Mouse (Mus musculus) midbrain, postnatal 0 days (tissue): Measurements from ENCODE around the gene Adgrg5. TPM values are rescaled to one million over a fixed set of nuclear protein-coding genes. Genes with fewer than 3 reads are reported as not detected.

Experiments
- ATAC-seq: fragments of 200-750 bp; cut with Nextera tagmentation; 2 replicates; pipeline ENCODE4 v1.8.0; 2017; ENCODE audit warnings: moderate number of reproducible peaks, mild to moderate bottlenecking, moderate TSS enrichment, moderate library complexity; ENCODE audit not compliant: low FRiP score
- DNase-seq: peaks from one replicate; pipeline ENCODE4 v3.0.0-alpha.2; 2015; ENCODE audit warnings: low spot score
- H3K27ac ChIP-seq: fragments of 300-500 bp; sonication (generic); 2 replicates; pipeline ENCODE4 v1.5.1; 2014; ENCODE audit warnings: low read depth, mild to moderate bottlenecking, low read length, mixed read lengths
- H3K27me3 ChIP-seq: fragments of 300-500 bp; sonication (generic); 2 replicates; pipeline ENCODE4 v1.6.1; 2014; ENCODE audit warnings: low read length, control low read depth, mixed read lengths; ENCODE audit not compliant: insufficient read depth
- H3K36me3 ChIP-seq: fragments of 300-500 bp; sonication (generic); 2 replicates; pipeline ENCODE4 v1.6.1; 2014; ENCODE audit warnings: low read length, control low read depth, mixed read lengths; ENCODE audit not compliant: insufficient read depth
- H3K4me1 ChIP-seq: fragments of 300-500 bp; sonication (generic); 2 replicates; pipeline ENCODE4 v1.6.1; 2014; ENCODE audit warnings: mild to moderate bottlenecking, control low read depth, antibody characterized with exemption, low read length, mixed read lengths; ENCODE audit not compliant: insufficient read depth
- H3K4me2 ChIP-seq: fragments of 300-500 bp; sonication (generic); 2 replicates; pipeline ENCODE4 v1.6.1; 2014; ENCODE audit warnings: low read depth, mild to moderate bottlenecking, low read length, mixed read lengths; ENCODE audit not compliant: poor library complexity, severe bottlenecking
- H3K4me3 ChIP-seq: fragments of 300-500 bp; sonication (generic); 2 replicates; pipeline ENCODE4 v1.5.1; 2014; ENCODE audit warnings: low read depth, mild to moderate bottlenecking, low read length, moderate library complexity
- H3K9ac ChIP-seq: fragments of 300-500 bp; sonication (generic); replicated peaks from 2 replicates; pipeline ENCODE4 v1.6.1; 2014; ENCODE audit warnings: mild to moderate bottlenecking, low read length, moderate library complexity, mixed read lengths; ENCODE audit not compliant: poor library complexity, severe bottlenecking
- H3K9me3 ChIP-seq: fragments of 300-500 bp; sonication (generic); 2 replicates; pipeline ENCODE4 v1.6.1; 2016; ENCODE audit warnings: low read length, control low read depth
- CTCF ChIP-seq: IDR thresholded peaks from 2 replicates; pipeline ENCODE4 v1.5.1; 2016; ENCODE audit warnings: antibody characterized with exemption, mild to moderate bottlenecking
- WGBS: fragments of 180-500 bp; shearing (Covaris S2); extraction: QIAGEN DNeasy Blood & Tissue Kit; methylation state at CpG from one replicate; pipeline ENCODE4 v1.1.7; 2014; 5-methylcytosine and 5-hydroxymethylcytosine counted together
- polyA plus RNA-seq: library from polyadenylated mRNA; unstranded; fragments of >200 nt; fragmentation: Nextera tagmentation; extraction: Ambion mirVana; gene quantifications from 2 replicates; pipeline ENCODE4 v1.2.1, GENCODE M21; 2015
- total RNA-seq: library from RNA; depleted of rRNA; stranded (reverse); fragments of >200 nt; gene quantifications from 2 replicates; pipeline ENCODE4 v1.2.3, GENCODE M21; 2014

The Adgrg5 gene
- total and polyA plus RNA-seq, 2 experiments from 2014 or later, result 0.17 TPM; not detected in 1

GRCm38 (mm10) chr8:94983146-94983545, 59.7 kb downstream of the Adgrg5 start:
- no peaks in the 10 kb centered on the region for H3K9me3 ChIP-seq
- DNase-seq (no peak), ATAC-seq (no peak)
- H3K4me3 ChIP-seq, result no peak overlapping the region
- peak overlapping the region; percentile 34 for H3K27ac ChIP-seq
- H3K4me1 ChIP-seq, result peaks cover 31% of the 10 kb centered on the region
- H3K9ac ChIP-seq, result no peak overlapping the region
- no peak for TF ChIP-seq CTCF
- no peaks in the 10 kb centered on the region for H3K27me3 ChIP-seq
- no peak overlapping the region for H3K4me2 ChIP-seq
- H3K36me3 ChIP-seq, result no peaks in the 10 kb centered on the region
- WGBS, result 26% methylated on average over 5 of the region's 5 CpGs

DNA sequence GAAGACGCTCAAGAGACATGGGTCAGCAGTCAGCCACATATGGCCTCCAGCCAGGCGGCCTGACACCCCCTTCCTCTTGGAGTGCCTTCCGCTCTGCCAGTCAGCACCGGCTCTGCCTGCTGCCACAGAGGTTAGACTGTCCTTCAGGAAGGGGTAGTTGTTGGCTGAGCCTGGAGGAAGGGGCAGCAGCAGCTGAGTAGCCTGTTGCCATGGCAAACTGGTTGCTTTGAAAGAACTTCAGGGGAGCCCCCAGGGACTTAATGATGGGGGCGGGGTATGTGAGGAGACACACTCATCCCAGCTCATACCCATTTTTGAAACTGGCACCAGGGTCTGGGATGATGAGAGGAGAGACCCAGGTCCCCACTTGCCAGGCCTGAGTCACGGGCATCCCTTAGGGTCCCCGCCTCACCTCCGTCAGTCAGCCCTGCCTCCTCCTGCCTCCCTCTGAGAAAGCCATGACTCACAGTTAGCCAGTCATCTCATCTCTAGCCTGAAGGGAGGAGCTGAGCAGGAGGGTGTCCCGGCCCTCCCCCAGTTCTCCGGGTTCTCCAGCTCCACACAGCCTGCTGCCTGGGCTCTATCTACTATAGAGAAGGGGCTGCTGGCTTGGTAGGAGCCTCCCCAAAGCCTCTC, 60.5 kb downstream of the Adgrg5 start:
- TF ChIP-seq CTCF, result no peak
- DNase-seq, result peak; percentile 89
- WGBS, result 7% methylated on average over 10 of the region's 10 CpGs
- peak; percentile 80 for ATAC-seq
- Histone ChIP-seq H3K36me3 (no peaks in the 10 kb centered on the region), H3K4me3 (peak overlapping the region; percentile 12; the same call in 1 of the 2 replicates), H3K9ac (peak overlapping the region; percentile 37; the same call in 1 of the 2 replicates), H3K9me3 (no peaks in the 10 kb centered on the region), H3K4me2 (peak overlapping the region; percentile 31), H3K4me1 (peaks cover 31% of the 10 kb centered on the region), H3K27ac (peak overlapping the region; percentile 34), H3K27me3 (no peaks in the 10 kb centered on the region)

- 95% methylated on average over 6 of the region's 6 CpGs for WGBS
- Histone ChIP-seq H3K36me3 (no peaks in the 10 kb centered on the region), H3K4me3 (no peak overlapping the region)
Observed at GRCm38 (mm10) chr8:94985023-94985422, 61.5 kb downstream of the Adgrg5 start.

DNA sequence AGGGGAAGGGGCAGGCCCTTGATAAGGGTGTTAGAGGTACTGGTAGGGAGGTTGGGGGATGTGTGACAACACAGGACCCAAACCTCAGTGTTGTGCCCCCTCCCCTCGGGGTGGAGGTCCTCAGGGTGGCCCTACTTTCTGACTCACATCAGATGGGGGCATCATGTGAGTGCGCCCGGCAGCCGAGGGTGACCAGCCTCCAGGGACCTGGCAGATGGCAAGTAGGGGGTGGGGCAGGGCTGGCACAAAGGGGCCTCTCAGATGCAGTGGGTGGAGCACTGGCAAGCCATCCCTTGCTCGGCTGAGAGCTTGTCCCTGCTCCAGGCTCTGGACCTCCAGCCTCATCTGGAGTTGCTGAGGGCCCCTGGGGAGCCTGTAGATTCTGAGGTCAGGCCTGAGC, 63.2 kb downstream of the Adgrg5 start:
- Histone ChIP-seq H3K9ac (no peak overlapping the region), H3K4me3 (no peak overlapping the region), H3K9me3 (no peaks in the 10 kb centered on the region), H3K4me2 (peak overlapping the region; percentile 12), H3K27ac (peak overlapping the region; percentile 57; the same call in 1 of the 2 replicates), H3K27me3 (no peaks in the 10 kb centered on the region), H3K36me3 (no peaks in the 10 kb centered on the region), H3K4me1 (peaks cover 36% of the 10 kb centered on the region)
- TF ChIP-seq CTCF, result no peak
- WGBS, result 36% methylated on average over 5 of the region's 5 CpGs
- peak; percentile 35; the same call in 1 of the 2 replicates for ATAC-seq
- DNase-seq, result peak; percentile 75

More at GRCm38 (mm10) chr8:94985023-94985422, 61.5 kb downstream of the Adgrg5 start:
- no peak for TF ChIP-seq CTCF
- Histone ChIP-seq H3K9me3 (no peaks in the 10 kb centered on the region), H3K4me1 (peaks cover 31% of the 10 kb centered on the region), H3K4me2 (peak overlapping the region; percentile 31), H3K27ac (peak overlapping the region; percentile 34; the same call in 1 of the 2 replicates), H3K27me3 (no peaks in the 10 kb centered on the region), H3K9ac (no peak overlapping the region)
- no peak for DNase-seq
- no peak for ATAC-seq

GRCm38 (mm10) chr8:94987553-94987952, 64.1 kb downstream of the Adgrg5 start:
- Histone ChIP-seq H3K4me3 (no peak overlapping the region), H3K4me2 (no peak overlapping the region; the same call in 1 of the 2 replicates), H3K36me3 (no peaks in the 10 kb centered on the region), H3K4me1 (peaks cover 36% of the 10 kb centered on the region), H3K27ac (no peak overlapping the region), H3K27me3 (no peaks in the 10 kb centered on the region), H3K9ac (no peak overlapping the region), H3K9me3 (no peaks in the 10 kb centered on the region)
- DNase-seq (no peak), ATAC-seq (no peak)
- TF ChIP-seq CTCF, result no peak
- 70% methylated on average over 7 of the region's 7 CpGs for WGBS

DNA sequence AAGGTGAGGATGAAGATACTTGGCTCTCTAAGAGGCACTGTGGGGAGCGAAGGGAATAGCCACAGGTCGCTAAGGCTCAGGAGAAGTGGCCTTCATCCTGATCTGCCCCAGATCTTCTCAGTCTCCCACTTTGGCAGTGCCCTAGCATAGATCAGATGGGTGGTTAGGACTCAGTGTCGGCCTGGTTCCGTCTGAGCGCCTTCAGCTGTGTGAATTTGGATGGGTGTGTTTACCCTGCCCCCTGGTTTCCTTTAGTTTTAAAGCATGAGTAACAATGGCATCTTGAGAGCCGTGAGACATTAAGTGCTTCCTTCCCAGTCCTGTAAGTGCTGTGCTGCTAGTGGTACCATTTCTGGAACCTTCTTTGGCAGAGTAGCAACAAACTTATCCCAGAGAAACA, 65.1 kb downstream of the Adgrg5 start:
- Histone ChIP-seq H3K9ac (no peak overlapping the region), H3K36me3 (no peaks in the 10 kb centered on the region), H3K27ac (no peak overlapping the region), H3K9me3 (no peaks in the 10 kb centered on the region), H3K27me3 (no peaks in the 10 kb centered on the region), H3K4me1 (peaks cover 39% of the 10 kb centered on the region), H3K4me2 (no peak overlapping the region), H3K4me3 (no peak overlapping the region)
- TF ChIP-seq CTCF, result no peak
- ATAC-seq (no peak), DNase-seq (no peak)
- 89% methylated on average over 6 of the region's 6 CpGs for whole genome bisulfite sequencing
